Mouse (Mus musculus): ENCODE measurements at regions not wholly inside any gene's neighbourhood (a gene's known extent, or its start where the extent isn't known, plus 50 kb on each side); places are given as distances from the start of the nearest gene placed in this dataset.

DNA sequence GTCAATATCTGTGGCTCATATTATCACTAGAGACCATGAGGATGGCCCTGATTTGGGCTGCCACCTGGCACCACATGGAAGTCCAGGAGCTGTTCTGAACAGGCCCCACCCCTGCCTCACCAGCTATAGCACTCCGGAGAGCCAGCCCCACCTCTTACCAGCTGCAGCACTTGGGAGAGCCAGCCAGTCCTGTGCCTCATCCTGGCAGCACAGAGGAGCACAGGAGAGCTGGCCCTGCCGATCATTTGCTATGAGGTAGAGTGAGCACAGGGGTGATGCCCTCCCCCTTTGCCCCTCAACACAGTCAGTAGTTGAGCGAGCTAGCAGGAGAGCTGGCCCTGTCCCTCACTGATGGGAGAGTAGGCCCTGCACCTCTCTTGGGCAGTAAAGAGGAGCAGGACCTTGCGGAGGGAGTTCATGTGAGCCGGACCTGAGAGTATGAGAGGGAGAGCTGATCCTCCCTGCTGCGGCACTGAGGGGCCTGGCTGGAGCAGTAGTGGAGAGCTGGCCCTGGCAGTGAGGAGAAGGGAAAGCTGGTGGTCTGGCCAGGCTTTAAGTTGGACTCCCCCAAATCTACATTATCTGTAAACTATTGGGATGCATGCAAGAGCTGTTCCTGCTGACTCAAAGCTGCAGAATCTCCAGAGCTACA is 63.3 kb upstream of the Etv6 start:
- TF ChIP-seq CTCF (IDR thresholded peaks at IDR 0.05; ENCODE audit: borderline replicate concordance, insufficient read depth, low read depth, low read length) (no peak), POLR2A (IDR thresholded peaks at IDR 0.05; ENCODE audit: borderline replicate concordance, insufficient read depth, low read length) (no peak)

All from cerebellum, adult 2 months (tissue).